Mouse (Mus musculus) lung, embryonic 16.5 days (tissue): ENCODE results near the gene Nccrp1. TPM values are rescaled to one million over a fixed set of nuclear protein-coding genes. Genes with fewer than 3 reads are reported as not detected.
A peak's percentile ranks its signal among the peaks of the same experiment; 100 is the strongest.

Experiments used
- ATAC-seq: fragments of 200-750 bp; cut with Nextera tagmentation; 2 replicates; pipeline ENCODE4 v1.8.0; 2017; ENCODE audit warnings: low read depth, mild to moderate bottlenecking, moderate library complexity
- H3K27ac ChIP-seq: fragments of 300-500 bp; sonication (generic); 2 replicates; pipeline ENCODE4 v1.5.1; 2014; ENCODE audit warnings: mild to moderate bottlenecking, control low read depth, low read length
- H3K27me3 ChIP-seq: fragments of 300-500 bp; sonication (generic); 2 replicates; pipeline ENCODE4 v1.6.1; 2014; ENCODE audit warnings: low read depth, low read length, mixed read lengths; ENCODE audit not compliant: control insufficient read depth, insufficient read depth
- H3K36me3 ChIP-seq: fragments of 300-500 bp; sonication (generic); 2 replicates; pipeline ENCODE4 v1.6.1; 2014; ENCODE audit warnings: low read length; ENCODE audit not compliant: control insufficient read depth, insufficient read depth
- H3K4me1 ChIP-seq: fragments of 300-500 bp; sonication (generic); replicated peaks from 2 replicates; pipeline ENCODE4 v1.6.1; 2014; ENCODE audit warnings: low read length, mixed read lengths; ENCODE audit not compliant: control insufficient read depth, insufficient read depth
- H3K4me2 ChIP-seq: fragments of 300-500 bp; sonication (generic); 2 replicates; pipeline ENCODE4 v1.6.1; 2014; ENCODE audit warnings: low read depth, low read length, control low read depth
- H3K4me3 ChIP-seq: fragments of 300-500 bp; sonication (generic); 2 replicates; pipeline ENCODE4 v1.5.1; 2014; ENCODE audit warnings: mild to moderate bottlenecking, low read length, control low read depth
- H3K9ac ChIP-seq: fragments of 300-500 bp; sonication (generic); 2 replicates; pipeline ENCODE4 v1.6.1; 2014; ENCODE audit warnings: low read length, control low read depth
- H3K9me3 ChIP-seq: fragments of 300-500 bp; sonication (generic); 2 replicates; pipeline ENCODE4 v1.6.1; 2016; ENCODE audit warnings: low read length; ENCODE audit not compliant: control insufficient read depth
- WGBS: fragments of 180-500 bp; shearing (Covaris S2); extraction: QIAGEN DNeasy Blood & Tissue Kit; methylation state at CpG from one replicate; pipeline ENCODE4 v1.1.7; 2014; 5-methylcytosine and 5-hydroxymethylcytosine counted together
- polyA plus RNA-seq: library from polyadenylated mRNA; unstranded; fragments of >200 nt; fragmentation: Nextera tagmentation; extraction: Ambion mirVana; gene quantifications from 2 replicates; pipeline ENCODE4 v1.2.1, GENCODE M21; 2015

Nccrp1 gene
- polyA plus RNA-seq, 1 experiment from 2014 or later: not detected

GRCm38 (mm10) chr7:28583570-28584344, 36.7 kb upstream of the Nccrp1 start:
- Histone ChIP-seq H3K36me3 (0 out of 2 replicates have a peak, but pooled peaks cover 2% of the 10 kb centered on the region), H3K9ac (no peak overlapping the region), H3K4me3 (no peak overlapping the region), H3K9me3 (no peaks in the 10 kb centered on the region), H3K4me2 (no peak overlapping the region), H3K4me1 (peaks cover 78% of the 10 kb centered on the region), H3K27me3 (no peaks in the 10 kb centered on the region), H3K27ac (peak overlapping the region; percentile 79)
- ATAC-seq: peak; percentile 44
- WGBS: 59% methylated on average over 8 of the region's 8 CpGs

- no peaks in the 10 kb centered on the region for H3K27me3 ChIP-seq
- H3K4me2 ChIP-seq: no peak overlapping the region
- peaks cover 77% of the 10 kb centered on the region for H3K4me1 ChIP-seq
- no peak overlapping the region for H3K4me3 ChIP-seq
- H3K9ac ChIP-seq: no peak overlapping the region
- H3K9me3 ChIP-seq: no peaks in the 10 kb centered on the region
- H3K27ac ChIP-seq: no peak overlapping the region
- WGBS: 63% methylated on average over 11 of the region's 11 CpGs
- no peak for ATAC-seq
- 0 out of 2 replicates have a peak, but pooled peaks cover 2% of the 10 kb centered on the region for H3K36me3 ChIP-seq
These were observed 35.8 kb upstream of the Nccrp1 start for GRCm38 (mm10) chr7:28582841-28583240.

GRCm38 (mm10) chr7:28581721-28582120, 34.7 kb upstream of the Nccrp1 start:
- H3K27ac ChIP-seq: peak overlapping the region; percentile 33
- H3K4me2 ChIP-seq: no peak overlapping the region
- H3K9ac ChIP-seq: peak overlapping the region; percentile 22; the same call in 1 of the 2 replicates
- ATAC-seq: no peak
- H3K27me3 ChIP-seq: no peaks in the 10 kb centered on the region
- no peaks in the 10 kb centered on the region for H3K9me3 ChIP-seq
- H3K4me1 ChIP-seq: peaks cover 77% of the 10 kb centered on the region
- no peak overlapping the region for H3K4me3 ChIP-seq
- H3K36me3 ChIP-seq: 0 out of 2 replicates have a peak, but pooled peaks cover 2% of the 10 kb centered on the region
- 64% methylated on average over 4 of the region's 4 CpGs for WGBS

GRCm38 (mm10) chr7:28579826-28580225, 32.8 kb upstream of the Nccrp1 start:
- Histone ChIP-seq H3K27ac (peak overlapping the region; percentile 94), H3K4me1 (peaks cover 67% of the 10 kb centered on the region), H3K4me2 (no peak overlapping the region), H3K27me3 (no peaks in the 10 kb centered on the region), H3K9me3 (no peaks in the 10 kb centered on the region), H3K9ac (no peak overlapping the region), H3K36me3 (0 out of 2 replicates have a peak, but pooled peaks cover 2% of the 10 kb centered on the region), H3K4me3 (no peak overlapping the region)
- no peak for ATAC-seq
- 67% methylated on average over 5 of the region's 5 CpGs for WGBS

- H3K27ac ChIP-seq: peak overlapping the region; percentile 94
- no peak overlapping the region for H3K4me2 ChIP-seq
- no peak overlapping the region for H3K9ac ChIP-seq
- H3K4me3 ChIP-seq: no peak overlapping the region
- peaks cover 57% of the 10 kb centered on the region for H3K4me1 ChIP-seq
- 0 out of 2 replicates have a peak, but pooled peaks cover 2% of the 10 kb centered on the region for H3K36me3 ChIP-seq
- H3K9me3 ChIP-seq: no peaks in the 10 kb centered on the region
- no peaks in the 10 kb centered on the region for H3K27me3 ChIP-seq
- ATAC-seq: no peak
- 66% methylated on average over 5 of the region's 5 CpGs for WGBS
These were observed 31.5 kb upstream of the Nccrp1 start for GRCm38 (mm10) chr7:28578543-28579053.

GRCm38 (mm10) chr7:28577826-28578542, 30.9 kb upstream of the Nccrp1 start:
- 64% methylated on average over 9 of the region's 9 CpGs for WGBS
- Histone ChIP-seq H3K27me3 (no peaks in the 10 kb centered on the region), H3K4me1 (peaks cover 54% of the 10 kb centered on the region), H3K36me3 (0 out of 2 replicates have a peak, but pooled peaks cover 2% of the 10 kb centered on the region), H3K27ac (peak overlapping the region; percentile 94), H3K9me3 (no peaks in the 10 kb centered on the region), H3K9ac (peak overlapping the region; percentile 49), H3K4me3 (no peak overlapping the region), H3K4me2 (peak overlapping the region; percentile 38)
- ATAC-seq: peak; percentile 80

GRCm38 (mm10) chr7:28576271-28576914, 29.3 kb upstream of the Nccrp1 start:
- Histone ChIP-seq H3K4me2 (peak overlapping the region; percentile 30), H3K36me3 (0 out of 2 replicates have a peak, but pooled peaks cover 2% of the 10 kb centered on the region), H3K27ac (peak overlapping the region; percentile 94), H3K4me3 (peak overlapping the region; percentile 14; the same call in 1 of the 2 replicates), H3K4me1 (peaks cover 62% of the 10 kb centered on the region), H3K9me3 (no peaks in the 10 kb centered on the region), H3K27me3 (no peaks in the 10 kb centered on the region), H3K9ac (peak overlapping the region; percentile 49)
- ATAC-seq: peak; percentile 82
- 53% methylated on average over 5 of the region's 5 CpGs for whole genome bisulfite sequencing

- H3K4me1 ChIP-seq: peaks cover 70% of the 10 kb centered on the region
These were observed 28.5 kb upstream of the Nccrp1 start for GRCm38 (mm10) chr7:28575597-28575996.

More at GRCm38 (mm10) chr7:28575597-28575996, 28.5 kb upstream of the Nccrp1 start:
- H3K27me3 ChIP-seq: no peaks in the 10 kb centered on the region
- no peaks in the 10 kb centered on the region for H3K9me3 ChIP-seq
- 78% methylated on average over 11 of the region's 11 CpGs for WGBS
- no peak for ATAC-seq
- 0 out of 2 replicates have a peak, but pooled peaks cover 2% of the 10 kb centered on the region for H3K36me3 ChIP-seq
- no peak overlapping the region for H3K27ac ChIP-seq
- no peak overlapping the region for H3K4me2 ChIP-seq
- no peak overlapping the region for H3K4me3 ChIP-seq
- H3K9ac ChIP-seq: peak overlapping the region; percentile 9; the same call in 1 of the 2 replicates
